Mouse (Mus musculus) CH12.LX (cell line): ENCODE data around the gene Tef. TPM values are rescaled to one million over a fixed set of nuclear protein-coding genes. Genes with fewer than 3 reads are reported as not detected.

Experiments
- DNase-seq: peaks from one replicate; pipeline ENCODE4 v3.0.0-alpha.2; 2013; ENCODE audit errors: extremely low read depth
- H3K27ac ChIP-seq: 2 replicates; pipeline ENCODE4 v1.5.1; 2012; ENCODE audit warnings: low read depth, mild to moderate bottlenecking, control low read depth, moderate library complexity; ENCODE audit not compliant: insufficient read depth
- H3K27me3 ChIP-seq: replicated peaks from 2 replicates; pipeline ENCODE3; 2012; ENCODE audit warnings: inconsistent platforms
- H3K36me3 ChIP-seq, 2 experiments: replicated peaks in 1 of 2; 2 replicates each; pipeline versions ENCODE3 to v1.6.1; 2012; ENCODE audit warnings: inconsistent platforms in 1 of 2, low read length in 1 of 2, mild to moderate bottlenecking in 1 of 2, mixed read lengths in 1 of 2, moderate library complexity in 1 of 2; ENCODE audit not compliant: control insufficient read depth in 1 of 2, insufficient read depth in 1 of 2
- H3K4me1 ChIP-seq, 2 experiments: 2 replicates each; pipeline ENCODE4 v1.6.1; 2012; ENCODE audit warnings: inconsistent platforms in 1 of 2, moderate library complexity in 1 of 2; ENCODE audit not compliant: insufficient read depth in 2 of 2, control insufficient read depth in 1 of 2
- H3K4me2 ChIP-seq: 2 replicates; pipeline ENCODE4 v1.6.1; 2012; ENCODE audit warnings: low read depth, mild to moderate bottlenecking, control low read depth; ENCODE audit not compliant: poor library complexity, insufficient read depth, severe bottlenecking
- H3K4me3 ChIP-seq, 3 experiments: fragments of 150-350 bp in 1 of 3; sonication (generic) in 1 of 3; replicated peaks in 1 of 3; 2 replicates each; pipeline versions ENCODE3 to v1.5.1; 2011 to 2012; ENCODE audit warnings: low read depth in 2 of 3, low read length in 2 of 3, mild to moderate bottlenecking in 2 of 3, moderate library complexity in 2 of 3, control low read depth in 1 of 3, improper control_type of control experiment in 1 of 3, inconsistent platforms in 1 of 3, mixed read lengths in 1 of 3; ENCODE audit not compliant: poor library complexity in 1 of 3
- H3K79me2 ChIP-seq: replicated peaks from 2 replicates; pipeline ENCODE4 v1.6.1; 2012; ENCODE audit warnings: mild to moderate bottlenecking, moderate library complexity; ENCODE audit not compliant: control insufficient read depth, poor library complexity, insufficient read depth, severe bottlenecking; ENCODE audit errors: extremely low read depth
- H3K9ac ChIP-seq: 2 replicates; pipeline ENCODE4 v1.6.1; 2012; ENCODE audit warnings: low read depth, mild to moderate bottlenecking, control low read depth, moderate library complexity; ENCODE audit not compliant: insufficient read depth
- H3K9me3 ChIP-seq: replicated peaks from 2 replicates; pipeline ENCODE3; 2012; ENCODE audit warnings: low read length, inconsistent platforms, mixed read lengths
- CHD1 ChIP-seq: IDR thresholded peaks from 2 replicates; pipeline ENCODE4 v1.6.1; 2012; ENCODE audit warnings: low read depth, low read length, improper control_type of control experiment, inconsistent platforms
- CHD2 ChIP-seq: IDR thresholded peaks from 2 replicates; pipeline ENCODE4 v1.6.1; 2011; ENCODE audit warnings: low read length, improper control_type of control experiment
- E2F4 ChIP-seq: IDR thresholded peaks from 2 replicates; pipeline ENCODE4 v1.6.1; 2011; ENCODE audit warnings: low read depth, low read length, improper control_type of control experiment; ENCODE audit not compliant: insufficient replicate concordance
- ELF1 ChIP-seq: IDR thresholded peaks from 2 replicates; pipeline ENCODE4 v1.6.1; 2014; ENCODE audit warnings: low read depth, mild to moderate bottlenecking, inconsistent platforms, low read length, improper control_type of control experiment
- EP300 ChIP-seq: IDR thresholded peaks from 2 replicates; pipeline ENCODE4 v1.6.1; 2011; ENCODE audit warnings: low read length, improper control_type of control experiment
- GABPA ChIP-seq: IDR thresholded peaks from 2 replicates; pipeline ENCODE4 v1.6.1; 2012; ENCODE audit warnings: low read depth, low read length, improper control_type of control experiment, inconsistent platforms; ENCODE audit not compliant: insufficient replicate concordance
- HCFC1 ChIP-seq: IDR thresholded peaks from 2 replicates; pipeline ENCODE4 v1.6.1; 2012; ENCODE audit warnings: low read depth, mild to moderate bottlenecking, inconsistent platforms, low read length, improper control_type of control experiment
- JUN ChIP-seq: IDR thresholded peaks from 2 replicates; pipeline ENCODE4 v1.6.1; 2011; ENCODE audit warnings: low read depth, mild to moderate bottlenecking, low read length, improper control_type of control experiment, moderate library complexity; ENCODE audit not compliant: insufficient read depth
- MAFK ChIP-seq: IDR thresholded peaks from 2 replicates; pipeline ENCODE4 v1.6.1; 2011; ENCODE audit warnings: low read length, improper control_type of control experiment; ENCODE audit not compliant: insufficient replicate concordance
- MAX ChIP-seq: IDR thresholded peaks from 2 replicates; pipeline ENCODE4 v1.6.1; 2011; ENCODE audit warnings: low read length, improper control_type of control experiment
- MAZ ChIP-seq: IDR thresholded peaks from 2 replicates; pipeline ENCODE4 v1.6.1; 2012; ENCODE audit warnings: low read depth, mild to moderate bottlenecking, inconsistent platforms, low read length, improper control_type of control experiment, moderate library complexity
- MXI1 ChIP-seq: IDR thresholded peaks from 2 replicates; pipeline ENCODE4 v1.6.1; 2011; ENCODE audit warnings: mild to moderate bottlenecking, low read depth, low read length, improper control_type of control experiment
- MYC ChIP-seq: IDR thresholded peaks from 2 replicates; pipeline ENCODE4 v1.6.1; 2011; ENCODE audit warnings: low read depth, mild to moderate bottlenecking, improper control_type of control experiment, low read length
- NELFE ChIP-seq: IDR thresholded peaks from 2 replicates; pipeline ENCODE4 v1.6.1; 2011; ENCODE audit warnings: low read depth, low read length, improper control_type of control experiment
- NRF1 ChIP-seq: IDR thresholded peaks from 2 replicates; pipeline ENCODE4 v1.6.1; 2014; ENCODE audit warnings: low read depth, mild to moderate bottlenecking, inconsistent platforms, low read length, improper control_type of control experiment, moderate library complexity
- PAX5 ChIP-seq: IDR thresholded peaks from 2 replicates; pipeline ENCODE4 v1.6.1; 2012; ENCODE audit warnings: low read length, inconsistent platforms, mixed read lengths
- POLR2A ChIP-seq: IDR thresholded peaks from 2 replicates; pipeline ENCODE4 v1.6.1; 2011; ENCODE audit warnings: low read depth, mild to moderate bottlenecking, improper control_type of control experiment, low read length
- POLR2AphosphoS2 ChIP-seq: IDR thresholded peaks from 2 replicates; pipeline ENCODE4 v1.6.1; 2011; ENCODE audit warnings: low read depth, low read length, improper control_type of control experiment
- RAD21 ChIP-seq: IDR thresholded peaks from 2 replicates; pipeline ENCODE4 v1.6.1; 2011; ENCODE audit warnings: low read depth, mild to moderate bottlenecking, low read length, improper control_type of control experiment, moderate library complexity
- RCOR1 ChIP-seq: conservative IDR thresholded peaks from 2 replicates; pipeline ENCODE4 v1.6.1; 2012; ENCODE audit warnings: low read depth, mild to moderate bottlenecking, inconsistent platforms, low read length, improper control_type of control experiment
- SIN3A ChIP-seq: IDR thresholded peaks from 2 replicates; pipeline ENCODE4 v1.6.1; 2012; ENCODE audit warnings: low read length, improper control_type of control experiment, inconsistent platforms
- SMC3 ChIP-seq: IDR thresholded peaks from 2 replicates; pipeline ENCODE4 v1.6.1; 2011; ENCODE audit warnings: low read depth, low read length, improper control_type of control experiment
- TBP ChIP-seq: conservative IDR thresholded peaks from 2 replicates; pipeline ENCODE4 v1.6.1; 2011; ENCODE audit warnings: low read depth, low read length, improper control_type of control experiment
- TCF12 ChIP-seq: IDR thresholded peaks from 2 replicates; pipeline ENCODE4 v1.6.1; 2014; ENCODE audit warnings: low read depth, mild to moderate bottlenecking, inconsistent platforms, low read length, improper control_type of control experiment
- UBTF ChIP-seq: IDR thresholded peaks from 2 replicates; pipeline ENCODE4 v1.6.1; 2012; ENCODE audit warnings: low read depth, mild to moderate bottlenecking, inconsistent platforms, low read length, improper control_type of control experiment, moderate library complexity
- USF1 ChIP-seq: IDR thresholded peaks from 2 replicates; pipeline ENCODE4 v1.6.1; 2014; ENCODE audit warnings: low read depth, mild to moderate bottlenecking, inconsistent platforms, low read length, improper control_type of control experiment
- USF2 ChIP-seq: conservative IDR thresholded peaks from 2 replicates; pipeline ENCODE4 v1.6.1; 2011; ENCODE audit warnings: low read depth, low read length, improper control_type of control experiment
- ZC3H11A ChIP-seq: IDR thresholded peaks from 2 replicates; pipeline ENCODE4 v1.6.1; 2012; ENCODE audit warnings: low read depth, mild to moderate bottlenecking, inconsistent platforms, low read length, improper control_type of control experiment
- ZKSCAN1 ChIP-seq: IDR thresholded peaks from 2 replicates; pipeline ENCODE4 v1.6.1; 2012; ENCODE audit warnings: low read depth, inconsistent platforms, low read length, improper control_type of control experiment, borderline replicate concordance
- ZMIZ1 ChIP-seq: IDR thresholded peaks from 2 replicates; pipeline ENCODE4 v1.6.1; 2012; ENCODE audit warnings: low read depth, mild to moderate bottlenecking, inconsistent platforms, low read length, improper control_type of control experiment
- ZNF384 ChIP-seq: IDR thresholded peaks from 2 replicates; pipeline ENCODE4 v1.6.1; 2012; ENCODE audit warnings: low read depth, low read length, improper control_type of control experiment, inconsistent platforms
- dilution Hi-C: fragments of 300-500 bp; cut with MboI; formaldehyde crosslinking; loops from 2 replicates; pipeline ENCODE4 v1.14.3; 2020; ENCODE audit warnings: low sequenced_read_pairs; ENCODE audit not compliant: extremely low pct_unique_long_range_greater_than_20kb, extremely low pct_ligation_motif_present
- in situ Hi-C: fragments of 300-500 bp; cut with MboI; formaldehyde crosslinking; loops from 3 replicates; pipeline ENCODE4 v1.14.3; 2019; ENCODE audit warnings: low sequenced_read_pairs, low pct_ligation_motif_present, low pct_unique_long_range_greater_than_20kb, mixed read lengths
- polyA plus RNA-seq: library from polyadenylated mRNA; unstranded; fragments of >175 nt; gene quantifications from 2 replicates; pipeline ENCODE4 v1.2.1, GENCODE M21; 2012; ENCODE audit warnings: low read depth; ENCODE audit not compliant: insufficient read length
- total RNA-seq, 2 experiments: library from RNA; depleted of rRNA; stranded (reverse); fragments of 300-350 nt in 1 of 2; fragments of >200 nt in 1 of 2; gene quantifications; 2 replicates each; pipeline ENCODE4 v1.2.3; 2012 to 2014

The Tef gene
- total and polyA plus RNA-seq, 3 experiments = 14.7 to 17.2 (median 14.9) TPM

- Histone ChIP-seq H3K4me1 (peaks cover 21 to 55% of the 10 kb centered on the region in 2 experiments), H3K4me2 (no peak overlapping the region), H3K4me3 (no peak overlapping the region), H3K9ac (no peak overlapping the region), H3K27ac (no peak overlapping the region), H3K79me2 (no peaks in the 10 kb centered on the region), H3K27me3 (no peaks in the 10 kb centered on the region), H3K36me3 (peaks cover 0 to 14% of the 10 kb centered on the region in 2 experiments), H3K9me3 (no peaks in the 10 kb centered on the region)
- no peak for DNase-seq
- in situ Hi-C loops (loop anchor here (5.0 kb wide), 1 partner anchor 72 kb away; no protein-coding TSS in a partner anchor), dilution Hi-C loops (no loop called here)
- no peak for TF ChIP-seq MYC
- 0 out of 2 replicates have a peak, but pooled peaks have one; percentile 13 for TF ChIP-seq ZNF384
These were observed 28.3 kb downstream of the Tef start for GRCm38 (mm10) chr15:81830530-81830929.

GRCm38 (mm10) chr15:81831136-81831825, 29.1 kb downstream of the Tef start:
- H3K36me3 ChIP-seq = peaks cover 0 to 7% of the 10 kb centered on the region in 2 experiments
- H3K4me2 ChIP-seq = peak overlapping the region; percentile 24; the same call in 1 of the 2 replicates
- H3K79me2 ChIP-seq = no peaks in the 10 kb centered on the region
- no peak overlapping the region for H3K4me3 ChIP-seq
- no peak overlapping the region for H3K27ac ChIP-seq
- dilution Hi-C loops (no loop called here), in situ Hi-C loops (loop anchor here (5.0 kb wide), 1 partner anchor 71 kb away; no protein-coding TSS in a partner anchor)
- peak; percentile 95 for DNase-seq
- H3K9me3 ChIP-seq = no peaks in the 10 kb centered on the region
- no peak overlapping the region for H3K9ac ChIP-seq
- H3K4me1 ChIP-seq = peaks cover 21 to 57% of the 10 kb centered on the region in 2 experiments
- H3K27me3 ChIP-seq = no peaks in the 10 kb centered on the region
- TF ChIP-seq USF1 (no peak), ZMIZ1 (no peak), RAD21 (peak; percentile 87), MAFK (no peak), MXI1 (no peak; the same call in 1 of the 2 replicates), NELFE (peak; percentile 70; the same call in 1 of the 2 replicates), UBTF (no peak), POLR2A (no peak), USF2 (no peak), RCOR1 (no peak), NRF1 (0 out of 2 replicates have a peak, but pooled peaks have one; percentile 34), CHD2 (no peak), GABPA (no peak), POLR2AphosphoS2 (no peak), ZC3H11A (peak; percentile 70), CHD1 (no peak), JUN (no peak), ZKSCAN1 (no peak), SIN3A (peak; percentile 77), EP300 (no peak), ZNF384 (no peak), SMC3 (peak; percentile 93), MAX (peak; percentile 80), E2F4 (no peak), ELF1 (no peak; the same call in 1 of the 2 replicates), MYC (peak; percentile 86), TBP (no peak), MAZ (peak; percentile 80), PAX5 (no peak), HCFC1 (peak; percentile 54), TCF12 (peak; percentile 66; the same call in 1 of the 2 replicates)
